Mouse (Mus musculus): ENCODE data around the gene Cecr2. TPM values are rescaled to one million over a fixed set of nuclear protein-coding genes. Genes with fewer than 3 reads are reported as not detected.

The Cecr2 gene
- polyA plus RNA-seq, 1 experiment from 2014 or later: 8.8 TPM

DNA sequence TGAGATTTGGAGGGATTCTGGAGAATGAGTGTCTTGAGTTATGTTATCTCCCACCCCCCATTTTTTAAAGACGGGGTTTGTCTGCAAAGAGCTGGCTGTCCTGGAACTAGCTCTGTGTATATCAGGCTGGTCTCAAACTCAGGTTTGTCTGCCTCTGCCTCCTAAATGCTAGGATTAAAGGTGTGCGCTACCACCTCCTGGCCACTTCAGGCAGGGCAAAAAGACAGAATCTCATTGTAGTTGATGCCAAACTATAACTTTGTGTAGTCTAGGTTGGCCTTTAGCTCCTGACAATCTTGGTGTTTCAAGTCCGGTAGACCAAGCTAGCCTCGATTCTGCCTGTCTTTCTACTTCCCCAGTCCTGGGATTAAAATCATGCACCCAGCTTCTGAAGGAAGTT lies 8.7 kb downstream of the Cecr2 start:
- H3K9ac ChIP-seq: no peak overlapping the region
- no peak overlapping the region for H3K4me3 ChIP-seq
- no peak for ATAC-seq
- H3K4me2 ChIP-seq: no peak overlapping the region
- no peaks in the 10 kb centered on the region for H3K27me3 ChIP-seq (replicated peaks)
- WGBS (ENCODE audit: insufficient replicate concordance): 72% methylated on average over 4 of the region's 4 CpGs
- H3K36me3 ChIP-seq: no peaks in the 10 kb centered on the region
- 0 out of 2 replicates have a peak overlapping the region, but pooled peaks have one; percentile 12 for H3K27ac ChIP-seq
- no peaks in the 10 kb centered on the region for H3K9me3 ChIP-seq (replicated peaks)
- peaks cover 42% of the 10 kb centered on the region for H3K4me1 ChIP-seq

DNA sequence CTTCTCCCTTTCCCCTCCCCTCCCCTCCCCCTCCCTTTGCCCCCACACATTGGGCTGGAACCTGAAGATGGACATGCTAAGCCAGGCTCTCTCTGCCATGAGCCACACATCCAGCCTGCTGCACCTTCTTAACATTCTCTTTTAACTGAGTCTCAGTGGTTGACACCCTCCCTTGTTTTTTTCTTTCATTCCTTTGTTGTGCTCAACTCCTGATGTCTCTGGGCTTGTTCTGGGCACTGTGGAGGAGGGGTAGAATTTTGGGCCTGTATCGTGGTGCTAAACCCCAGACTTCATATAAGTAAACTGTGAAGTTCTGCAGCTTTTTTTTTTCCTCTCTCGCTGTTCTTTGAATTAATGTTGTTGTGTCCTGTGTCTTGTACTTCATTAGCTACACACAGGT lies 9.8 kb downstream of the Cecr2 start:
- 61% methylated on average over 2 of the region's 2 CpGs for WGBS (ENCODE audit: insufficient replicate concordance)

GRCm38 (mm10) chr6:120683351-120683750 lies 17.2 kb downstream of the Cecr2 start:
- ATAC-seq: no peak
- 59% methylated on average over 2 of the region's 2 CpGs for WGBS (ENCODE audit: insufficient replicate concordance)
- H3K27me3 ChIP-seq (replicated peaks): no peaks in the 10 kb centered on the region
- no peak overlapping the region for H3K4me2 ChIP-seq
- H3K4me1 ChIP-seq: peaks cover 28% of the 10 kb centered on the region
- no peak overlapping the region for H3K9ac ChIP-seq
- H3K4me3 ChIP-seq: no peak overlapping the region
- H3K27ac ChIP-seq: no peak overlapping the region
- no peaks in the 10 kb centered on the region for H3K9me3 ChIP-seq (replicated peaks)
- H3K36me3 ChIP-seq: no peaks in the 10 kb centered on the region

More for the DNA sequence above, 9.8 kb downstream of the Cecr2 start:
- no peak overlapping the region for H3K27ac ChIP-seq
- peaks cover 35% of the 10 kb centered on the region for H3K4me1 ChIP-seq
- H3K9me3 ChIP-seq (replicated peaks): no peaks in the 10 kb centered on the region
- no peaks in the 10 kb centered on the region for H3K27me3 ChIP-seq (replicated peaks)
- no peak overlapping the region for H3K9ac ChIP-seq
- no peaks in the 10 kb centered on the region for H3K36me3 ChIP-seq
- ATAC-seq: no peak
- H3K4me3 ChIP-seq: no peak overlapping the region
- H3K4me2 ChIP-seq: no peak overlapping the region

GRCm38 (mm10) chr6:120684750-120685149 lies 18.6 kb downstream of the Cecr2 start:
- H3K36me3 ChIP-seq: no peaks in the 10 kb centered on the region
- no peaks in the 10 kb centered on the region for H3K9me3 ChIP-seq (replicated peaks)
- no peak overlapping the region for H3K4me3 ChIP-seq
- H3K4me2 ChIP-seq: no peak overlapping the region
- 81% methylated on average over 3 of the region's 3 CpGs for WGBS (ENCODE audit: insufficient replicate concordance)
- no peaks in the 10 kb centered on the region for H3K27me3 ChIP-seq (replicated peaks)
- peaks cover 37% of the 10 kb centered on the region for H3K4me1 ChIP-seq
- no peak overlapping the region for H3K9ac ChIP-seq
- ATAC-seq: peak; percentile 61
- 0 out of 2 replicates have a peak overlapping the region, but pooled peaks have one; percentile 3 for H3K27ac ChIP-seq

- peak; percentile 59; the same call in 1 of the 2 replicates for ATAC-seq
- Histone ChIP-seq H3K9me3 (replicated peaks) (no peaks in the 10 kb centered on the region), H3K4me1 (peaks cover 37% of the 10 kb centered on the region), H3K36me3 (no peaks in the 10 kb centered on the region), H3K9ac (no peak overlapping the region), H3K27me3 (replicated peaks) (no peaks in the 10 kb centered on the region), H3K4me2 (no peak overlapping the region), H3K27ac (no peak overlapping the region), H3K4me3 (no peak overlapping the region)
- WGBS (ENCODE audit: insufficient replicate concordance): 73% methylated on average over 5 of the region's 5 CpGs
Measured at GRCm38 (mm10) chr6:120686872-120687650, 20.9 kb downstream of the Cecr2 start.

DNA sequence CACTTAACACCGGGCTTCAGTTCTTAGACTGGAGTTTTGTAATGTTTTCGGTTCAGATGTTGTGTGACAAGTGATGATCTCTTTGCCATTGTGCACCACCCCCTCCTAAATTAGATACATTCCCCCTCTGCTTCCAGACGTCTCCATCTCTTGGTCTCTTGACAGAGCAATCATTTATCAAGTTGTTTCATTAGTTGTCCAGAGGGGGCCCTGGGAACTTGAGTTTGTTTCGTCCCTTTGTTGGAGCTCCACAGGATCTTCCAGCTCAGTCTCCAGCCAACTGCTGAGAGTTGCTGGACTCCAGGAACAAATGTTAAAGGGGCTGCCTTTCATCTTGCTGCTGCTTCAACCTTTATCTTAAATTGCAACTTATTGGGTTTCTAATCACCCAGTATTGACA lies 34.1 kb downstream of the Cecr2 start:
- Histone ChIP-seq H3K4me3 (no peak overlapping the region), H3K36me3 (no peaks in the 10 kb centered on the region), H3K9ac (no peak overlapping the region), H3K4me2 (no peak overlapping the region), H3K9me3 (replicated peaks) (no peaks in the 10 kb centered on the region), H3K27me3 (replicated peaks) (no peaks in the 10 kb centered on the region), H3K27ac (no peak overlapping the region), H3K4me1 (peaks cover 12% of the 10 kb centered on the region)
- ATAC-seq: no peak
- WGBS (ENCODE audit: insufficient replicate concordance): 47% methylated on average over 4 of the region's 4 CpGs

GRCm38 (mm10) chr6:120704376-120704775 lies 38.2 kb downstream of the Cecr2 start:
- no peaks in the 10 kb centered on the region for H3K36me3 ChIP-seq
- no peak overlapping the region for H3K9ac ChIP-seq
- H3K9me3 ChIP-seq (replicated peaks): no peaks in the 10 kb centered on the region
- H3K27ac ChIP-seq: no peak overlapping the region
- H3K4me2 ChIP-seq: no peak overlapping the region
- peaks cover 11% of the 10 kb centered on the region; the same call in 1 of the 2 replicates for H3K4me1 ChIP-seq
- no peaks in the 10 kb centered on the region for H3K27me3 ChIP-seq (replicated peaks)
- ATAC-seq: no peak
- no peak overlapping the region for H3K4me3 ChIP-seq

DNA sequence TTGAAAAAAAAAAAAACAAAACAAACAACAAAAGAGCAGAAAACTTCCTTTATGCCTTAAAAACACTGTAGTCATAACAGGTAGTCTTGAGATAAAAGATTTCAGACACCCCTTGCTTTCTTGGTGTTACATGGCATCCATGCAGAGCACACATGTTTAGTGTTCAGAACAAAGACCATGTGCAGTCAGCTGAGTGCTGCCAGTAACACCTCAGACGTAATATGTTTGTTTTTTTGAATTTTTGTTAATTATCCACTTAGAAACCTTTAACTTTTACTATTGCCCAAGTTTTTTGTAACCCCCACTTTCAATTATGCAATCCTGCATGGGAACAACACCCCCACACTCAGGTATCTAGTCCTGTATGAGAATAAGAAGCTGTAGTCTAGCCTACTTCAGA lies 42.6 kb downstream of the Cecr2 start:
- no peak overlapping the region for H3K27ac ChIP-seq
- H3K27me3 ChIP-seq (replicated peaks): no peaks in the 10 kb centered on the region
- no peak overlapping the region for H3K4me2 ChIP-seq
- H3K9me3 ChIP-seq (replicated peaks): no peaks in the 10 kb centered on the region
- no peak for ATAC-seq
- no peak overlapping the region for H3K4me3 ChIP-seq
- no peaks in the 10 kb centered on the region for H3K36me3 ChIP-seq
- no peak overlapping the region for H3K9ac ChIP-seq
- H3K4me1 ChIP-seq: peaks cover 9% of the 10 kb centered on the region; the same call in 1 of the 2 replicates
- WGBS (ENCODE audit: insufficient replicate concordance): 61% methylated on average over 1 of the region's 1 CpGs

DNA sequence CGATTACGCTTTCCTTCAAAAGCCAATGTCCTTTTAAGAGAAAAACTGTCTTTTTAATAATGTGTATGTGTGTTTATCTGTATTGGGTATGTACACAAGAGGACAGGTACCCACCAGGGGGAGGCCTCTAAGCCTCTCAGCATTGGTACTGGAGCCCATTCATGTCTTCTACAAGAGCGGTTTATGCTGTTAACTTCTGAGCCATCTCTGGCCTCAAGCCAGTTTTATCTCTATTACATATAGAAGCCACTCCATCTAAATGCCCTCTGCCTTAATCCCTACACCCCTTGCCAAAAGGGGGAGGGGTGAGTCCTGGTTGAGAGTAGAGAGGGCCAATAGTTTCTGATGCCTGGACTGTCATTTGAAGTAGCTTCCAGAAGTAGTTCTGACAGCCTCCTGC lies 48.6 kb downstream of the Cecr2 start:
- no peak overlapping the region for H3K4me2 ChIP-seq
- H3K27me3 ChIP-seq (replicated peaks): no peaks in the 10 kb centered on the region
- H3K9me3 ChIP-seq (replicated peaks): no peaks in the 10 kb centered on the region
- no peaks in the 10 kb centered on the region for H3K36me3 ChIP-seq
- H3K4me1 ChIP-seq: peaks cover 11% of the 10 kb centered on the region
- H3K27ac ChIP-seq: no peak overlapping the region
- 87% methylated on average over 3 of the region's 3 CpGs for WGBS (ENCODE audit: insufficient replicate concordance)
- no peak overlapping the region for H3K4me3 ChIP-seq
- H3K9ac ChIP-seq: no peak overlapping the region
- no peak for ATAC-seq

DNA sequence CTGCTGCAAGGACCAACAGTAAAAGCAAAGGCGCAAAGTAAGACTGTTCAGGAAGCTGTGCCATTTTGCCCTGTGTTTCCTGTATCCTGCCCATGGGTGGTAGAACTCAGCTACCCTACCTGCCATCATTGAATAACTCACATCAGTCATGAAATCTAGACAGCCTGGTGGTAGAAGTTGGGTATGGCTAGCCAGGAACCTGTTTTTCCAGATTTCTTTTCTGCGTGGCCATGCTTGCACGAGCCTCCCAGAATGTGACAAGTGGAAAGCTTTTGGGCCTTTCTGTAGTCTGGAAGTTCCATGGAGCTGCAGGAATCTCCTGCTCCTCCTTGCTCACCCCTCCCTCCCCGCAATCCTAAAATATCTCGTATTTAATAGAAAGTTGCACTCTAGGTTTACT lies 49.1 kb downstream of the Cecr2 start:
- H3K27me3 ChIP-seq (replicated peaks): no peaks in the 10 kb centered on the region
- no peaks in the 10 kb centered on the region for H3K36me3 ChIP-seq
- H3K9ac ChIP-seq: no peak overlapping the region
- no peaks in the 10 kb centered on the region for H3K9me3 ChIP-seq (replicated peaks)
- peaks cover 14% of the 10 kb centered on the region for H3K4me1 ChIP-seq
- WGBS (ENCODE audit: insufficient replicate concordance): 83% methylated on average over 5 of the region's 5 CpGs
- H3K4me2 ChIP-seq: no peak overlapping the region
- no peak for ATAC-seq
- H3K4me3 ChIP-seq: no peak overlapping the region
- H3K27ac ChIP-seq: no peak overlapping the region

DNA sequence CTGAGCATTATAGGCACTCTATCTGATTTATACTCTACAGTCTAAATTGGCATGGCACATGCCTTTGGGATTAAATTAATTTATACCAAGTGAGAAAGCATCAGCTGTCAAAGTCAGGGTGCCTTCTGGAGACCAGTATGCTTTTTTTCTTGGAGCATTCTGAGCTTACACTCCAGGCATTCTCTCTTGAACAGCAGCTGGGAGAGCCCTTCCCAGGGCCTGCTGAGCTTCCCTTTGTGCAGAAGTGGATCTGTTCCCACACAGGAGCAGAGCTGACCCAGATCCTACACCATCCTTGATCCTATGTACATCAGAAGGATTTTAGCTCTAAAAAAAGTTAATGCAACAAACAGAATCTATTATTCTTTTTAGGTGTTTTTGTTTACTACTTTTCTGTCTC lies 49.7 kb downstream of the Cecr2 start:
- Histone ChIP-seq H3K4me3 (no peak overlapping the region), H3K36me3 (no peaks in the 10 kb centered on the region), H3K9me3 (replicated peaks) (no peaks in the 10 kb centered on the region), H3K27me3 (replicated peaks) (no peaks in the 10 kb centered on the region), H3K4me1 (peaks cover 14% of the 10 kb centered on the region), H3K4me2 (no peak overlapping the region), H3K27ac (no peak overlapping the region), H3K9ac (no peak overlapping the region)
- ATAC-seq: no peak

DNA sequence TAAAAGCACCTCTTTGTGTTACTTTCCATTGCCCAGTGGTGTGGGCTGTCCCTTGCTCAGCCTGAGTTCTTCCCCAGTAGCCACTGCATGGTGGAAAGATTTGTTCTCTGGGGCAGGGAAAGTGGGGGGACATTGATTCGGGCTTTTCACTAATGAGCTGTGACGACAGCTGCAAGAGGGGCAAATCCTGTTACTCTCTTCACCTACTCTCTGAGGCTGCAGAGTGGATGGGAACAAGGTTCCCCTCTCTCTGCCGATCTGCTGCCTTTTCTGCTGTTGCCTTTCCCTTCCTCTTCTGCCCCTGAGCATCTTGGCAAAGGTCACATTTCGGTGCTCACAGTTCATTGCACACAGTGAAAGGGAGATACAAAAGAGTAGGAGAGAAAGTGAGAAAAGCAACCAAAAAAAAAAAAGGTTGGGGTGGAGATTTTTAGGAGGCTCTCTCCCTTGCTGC lies 50.4 kb downstream of the Cecr2 start:
- WGBS (ENCODE audit: insufficient replicate concordance): 42% methylated on average over 4 of the region's 4 CpGs
- no peaks in the 10 kb centered on the region for H3K36me3 ChIP-seq
- no peak overlapping the region for H3K4me3 ChIP-seq
- peaks cover 14% of the 10 kb centered on the region for H3K4me1 ChIP-seq
- no peak overlapping the region for H3K9ac ChIP-seq
- H3K4me2 ChIP-seq: peak overlapping the region; percentile 3; the same call in 1 of the 2 replicates
- no peaks in the 10 kb centered on the region for H3K27me3 ChIP-seq (replicated peaks)
- H3K27ac ChIP-seq: no peak overlapping the region
- no peak for ATAC-seq
- no peaks in the 10 kb centered on the region for H3K9me3 ChIP-seq (replicated peaks)

DNA sequence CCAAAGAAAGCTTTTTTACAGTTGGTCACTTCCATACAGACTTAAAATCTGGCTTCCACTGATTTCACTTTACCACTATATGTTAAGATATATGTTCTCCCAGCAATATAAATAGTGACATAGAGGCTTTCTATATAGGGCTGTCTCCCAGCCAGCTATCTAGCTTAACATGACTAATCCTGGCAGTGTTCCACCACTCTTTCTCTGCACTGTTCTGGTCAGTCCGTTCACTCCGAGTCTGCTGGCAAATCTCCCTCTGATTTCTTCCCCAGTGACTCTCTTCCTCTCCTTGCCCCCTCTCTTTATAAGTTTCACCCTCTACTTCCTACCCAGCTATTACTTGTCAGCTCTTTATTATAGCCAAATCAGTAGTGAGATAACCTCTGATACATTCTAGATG lies 59.8 kb downstream of the Cecr2 start:
- Histone ChIP-seq H3K9me3 (replicated peaks) (no peaks in the 10 kb centered on the region), H3K27me3 (replicated peaks) (no peaks in the 10 kb centered on the region)
- WGBS (ENCODE audit: insufficient replicate concordance): 71% methylated on average over 2 of the region's 2 CpGs

More for the DNA sequence above, 59.8 kb downstream of the Cecr2 start:
- no peak for ATAC-seq
- Histone ChIP-seq H3K9ac (no peak overlapping the region), H3K4me1 (no peaks in the 10 kb centered on the region), H3K27ac (no peak overlapping the region), H3K4me2 (no peak overlapping the region), H3K4me3 (no peak overlapping the region), H3K36me3 (peaks cover 4% of the 10 kb centered on the region; the same call in 1 of the 2 replicates)

Data from liver, embryonic 12.5 days (tissue).